Mouse (Mus musculus) forebrain, embryonic 11.5 days (tissue): ENCODE results near the gene Mrpl28. TPM values are rescaled to one million over a fixed set of nuclear protein-coding genes. Genes with fewer than 3 reads are reported as not detected.

Experiments
- ATAC-seq: fragments of 200-750 bp; cut with Nextera tagmentation; replicated peaks from 2 replicates; pipeline ENCODE4 v1.8.0; 2017; ENCODE audit warnings: moderate TSS enrichment; ENCODE audit not compliant: low FRiP score
- DNase-seq: peaks from one replicate; pipeline ENCODE4 v3.0.0-alpha.2; 2017; ENCODE audit warnings: low spot score
- H3K27ac ChIP-seq: fragments of 300-500 bp; sonication (generic); 2 replicates; pipeline ENCODE4 v1.5.1; 2014; ENCODE audit warnings: low read depth, low read length
- H3K27me3 ChIP-seq: fragments of 300-500 bp; sonication (generic); 2 replicates; pipeline ENCODE4 v1.6.1; 2014; ENCODE audit warnings: mild to moderate bottlenecking, low read length, mixed read lengths; ENCODE audit not compliant: control insufficient read depth, insufficient read depth
- H3K36me3 ChIP-seq: fragments of 300-500 bp; sonication (generic); 2 replicates; pipeline ENCODE4 v1.6.1; 2014; ENCODE audit warnings: mild to moderate bottlenecking, low read length, moderate library complexity, mixed read lengths; ENCODE audit not compliant: control insufficient read depth, insufficient read depth
- H3K4me1 ChIP-seq: fragments of 300-500 bp; sonication (generic); replicated peaks from 2 replicates; pipeline ENCODE4 v1.6.1; 2014; ENCODE audit warnings: low read length, mixed read lengths; ENCODE audit not compliant: control insufficient read depth, insufficient read depth
- H3K4me2 ChIP-seq: fragments of 300-500 bp; sonication (generic); 2 replicates; pipeline ENCODE4 v1.6.1; 2014; ENCODE audit warnings: low read depth, mild to moderate bottlenecking, low read length, moderate library complexity, mixed read lengths; ENCODE audit not compliant: severe bottlenecking
- H3K4me3 ChIP-seq: fragments of 300-500 bp; sonication (generic); 2 replicates; pipeline ENCODE4 v1.5.1; 2014; ENCODE audit warnings: low read depth, low read length
- H3K9ac ChIP-seq: fragments of 300-500 bp; sonication (generic); 2 replicates; pipeline ENCODE4 v1.6.1; 2014; ENCODE audit warnings: low read length
- H3K9me3 ChIP-seq: fragments of 300-500 bp; sonication (generic); 2 replicates; pipeline ENCODE4 v1.6.1; 2016; ENCODE audit warnings: low read length, mixed read lengths; ENCODE audit not compliant: control insufficient read depth
- WGBS: fragments of 180-500 bp; shearing (Covaris S2); extraction: QIAGEN DNeasy Blood & Tissue Kit; methylation state at CpG from one replicate; pipeline ENCODE4 v1.1.7; 2014; 5-methylcytosine and 5-hydroxymethylcytosine counted together
- polyA plus RNA-seq: library from polyadenylated mRNA; unstranded; fragments of >200 nt; fragmentation: Nextera tagmentation; extraction: Ambion mirVana; gene quantifications from 2 replicates; pipeline ENCODE4 v1.2.1, GENCODE M21; 2014

Mrpl28 gene
- 273 and 285 TPM in 2 replicates for polyA plus RNA-seq

DNA sequence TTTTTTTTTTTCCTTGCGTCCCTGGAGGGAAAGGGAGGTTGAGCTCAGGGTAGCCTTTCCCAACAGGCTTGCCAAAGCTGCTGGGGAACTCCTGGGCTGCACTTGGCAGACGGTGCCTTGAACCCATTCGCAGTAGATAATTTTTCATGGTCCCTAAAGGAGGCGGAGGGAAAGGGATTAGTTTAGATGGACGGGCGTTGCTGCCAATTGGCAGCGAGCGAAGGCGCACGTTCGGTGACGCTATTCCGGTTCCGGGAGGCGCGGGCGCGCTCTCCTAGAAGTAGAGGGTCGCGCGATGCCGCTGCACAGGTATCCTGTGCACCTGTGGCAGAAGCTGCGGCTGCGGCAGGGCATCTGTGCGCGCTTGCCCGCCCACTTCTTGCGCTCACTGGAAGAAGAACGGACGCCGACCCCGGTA lies at the start of gene Mrpl28:
TSS of gene Mrpl28 (plus strand) at position 234 of the 418 bp plus-strand sequence.
- Histone ChIP-seq H3K9ac (peak within 1 kb of the TSS; percentile 73), H3K4me2 (peak within 1 kb of the TSS; percentile 67), H3K4me1 (peaks cover 7% of the 10 kb centered on the region), H3K9me3 (no peaks in the 10 kb centered on the region), H3K27ac (no peak within 1 kb of the TSS), H3K36me3 (peaks cover 4% of the 10 kb centered on the region; the same call in 1 of the 2 replicates), H3K4me3 (peak within 1 kb of the TSS; percentile 79), H3K27me3 (no peaks in the 10 kb centered on the region)
- ATAC-seq (peak; percentile 90), DNase-seq (peak; percentile 94)
- WGBS = under 1% methylated on average over 32 of the region's 32 CpGs

DNA sequence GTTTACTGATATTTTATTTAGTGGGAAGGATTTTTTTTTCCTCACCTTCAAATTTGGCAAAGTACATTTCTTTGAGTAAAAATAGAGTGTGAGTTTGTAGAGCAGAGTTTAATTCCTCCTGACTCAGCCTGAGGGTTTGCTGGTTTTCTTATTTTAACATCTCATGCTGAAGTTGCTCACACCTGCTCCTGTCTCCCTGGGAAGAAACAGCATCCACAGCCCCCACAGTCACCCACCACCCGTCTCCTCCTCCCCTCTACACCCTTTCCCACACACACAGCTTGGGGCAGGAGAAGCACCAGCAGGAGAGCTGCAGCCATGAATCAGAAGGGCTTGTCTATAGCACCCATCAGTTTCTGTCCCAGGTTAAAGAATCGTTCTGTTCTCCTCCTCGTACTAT lies 48.1 kb upstream of the Mrpl28 start:
- H3K9ac ChIP-seq = no peak overlapping the region
- ATAC-seq (no peak), DNase-seq (no peak)
- no peak overlapping the region for H3K4me2 ChIP-seq
- WGBS = 79% methylated on average over 3 of the region's 3 CpGs
- H3K36me3 ChIP-seq = no peaks in the 10 kb centered on the region
- H3K4me3 ChIP-seq = no peak overlapping the region
- H3K4me1 ChIP-seq = no peaks in the 10 kb centered on the region
- no peaks in the 10 kb centered on the region for H3K9me3 ChIP-seq
- H3K27me3 ChIP-seq = no peaks in the 10 kb centered on the region; the same call in 1 of the 2 replicates
- no peak overlapping the region for H3K27ac ChIP-seq

DNA sequence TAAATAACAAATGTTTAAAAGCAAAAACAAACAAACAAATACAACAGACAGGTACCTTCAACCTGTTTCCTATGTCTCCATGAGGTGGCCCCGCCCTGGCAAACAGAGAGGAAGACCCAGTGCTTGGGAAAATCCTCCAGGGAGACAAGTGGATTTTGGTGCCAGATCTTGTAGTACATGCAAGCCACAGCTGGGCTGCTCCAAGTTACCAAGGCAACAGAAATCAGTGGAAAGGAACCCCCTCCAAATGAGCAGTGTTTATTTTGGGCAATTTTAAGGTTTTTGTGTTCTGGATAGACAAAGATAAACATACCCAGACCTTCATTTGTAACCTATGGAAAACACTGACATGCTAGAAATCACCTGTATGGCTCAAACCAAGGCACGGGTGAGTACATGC lies 44.4 kb upstream of the Mrpl28 start:
- Histone ChIP-seq H3K36me3 (no peaks in the 10 kb centered on the region), H3K4me2 (no peak overlapping the region), H3K27ac (no peak overlapping the region), H3K4me3 (no peak overlapping the region), H3K9ac (no peak overlapping the region), H3K27me3 (no peaks in the 10 kb centered on the region), H3K4me1 (no peaks in the 10 kb centered on the region), H3K9me3 (no peaks in the 10 kb centered on the region)
- ATAC-seq = no peak
- WGBS = 78% methylated on average over 2 of the region's 2 CpGs
- DNase-seq = no peak

DNA sequence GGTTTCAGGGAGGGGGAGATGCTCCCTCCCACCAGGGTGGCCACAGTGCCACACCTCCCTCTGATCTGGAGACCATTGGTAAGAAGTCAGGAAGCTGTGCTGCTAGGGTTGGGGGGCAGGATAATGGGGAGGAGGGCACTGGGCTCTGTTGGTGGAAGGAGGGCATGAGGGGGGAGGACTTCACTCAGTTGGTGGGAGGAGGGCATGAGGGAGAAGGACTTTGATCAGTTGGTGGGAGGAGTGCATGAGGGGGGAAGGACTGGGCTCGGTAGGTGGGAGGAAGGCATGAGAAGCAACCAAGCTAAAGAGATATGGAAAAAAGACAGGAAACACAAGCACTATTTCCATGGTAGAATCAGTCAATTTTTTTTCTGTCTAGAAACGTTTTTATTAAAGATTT lies 42.4 kb upstream of the Mrpl28 start:
- 42% methylated on average over 2 of the region's 2 CpGs for WGBS
- H3K9me3 ChIP-seq = no peaks in the 10 kb centered on the region
- no peaks in the 10 kb centered on the region for H3K4me1 ChIP-seq
- ATAC-seq (no peak), DNase-seq (no peak)
- no peaks in the 10 kb centered on the region for H3K36me3 ChIP-seq
- H3K4me2 ChIP-seq = no peak overlapping the region
- no peaks in the 10 kb centered on the region for H3K27me3 ChIP-seq
- no peak overlapping the region for H3K27ac ChIP-seq
- H3K4me3 ChIP-seq = no peak overlapping the region
- no peak overlapping the region for H3K9ac ChIP-seq

DNA sequence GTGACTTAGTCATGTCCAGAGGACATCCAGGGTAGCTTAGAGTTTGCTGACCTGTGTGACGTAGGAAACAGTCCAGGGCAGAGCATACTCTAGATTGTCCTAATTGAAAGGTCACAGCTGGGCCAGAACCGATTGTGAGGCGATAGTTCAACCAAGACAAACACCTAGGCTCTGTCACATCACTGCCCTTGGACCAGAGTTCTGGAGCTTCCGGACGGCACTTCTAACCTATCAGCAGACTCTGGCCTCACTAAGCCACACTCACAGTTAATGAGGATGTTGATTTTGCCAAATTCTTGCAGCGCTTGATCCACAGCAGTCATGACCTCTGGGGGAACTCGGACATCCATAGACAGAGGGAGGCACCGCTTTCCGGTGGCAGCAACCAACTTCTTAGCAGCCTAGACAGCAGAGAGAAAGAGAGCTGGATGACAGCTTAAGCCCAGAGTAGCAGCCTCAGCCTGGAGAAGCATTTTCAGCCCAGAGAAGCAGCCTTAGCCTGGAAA lies 36.2 kb upstream of the Mrpl28 start:
- 92% methylated on average over 9 of the region's 9 CpGs for WGBS
- no peaks in the 10 kb centered on the region; the same call in 1 of the 2 replicates for H3K9me3 ChIP-seq
- H3K4me2 ChIP-seq = no peak overlapping the region
- H3K4me1 ChIP-seq = 0 out of 2 replicates have a peak, but pooled peaks cover 2% of the 10 kb centered on the region
- H3K27ac ChIP-seq = no peak overlapping the region
- ATAC-seq (no peak), DNase-seq (no peak)
- H3K9ac ChIP-seq = no peak overlapping the region
- H3K27me3 ChIP-seq = no peaks in the 10 kb centered on the region
- H3K36me3 ChIP-seq = no peaks in the 10 kb centered on the region; the same call in 1 of the 2 replicates
- H3K4me3 ChIP-seq = no peak overlapping the region

DNA sequence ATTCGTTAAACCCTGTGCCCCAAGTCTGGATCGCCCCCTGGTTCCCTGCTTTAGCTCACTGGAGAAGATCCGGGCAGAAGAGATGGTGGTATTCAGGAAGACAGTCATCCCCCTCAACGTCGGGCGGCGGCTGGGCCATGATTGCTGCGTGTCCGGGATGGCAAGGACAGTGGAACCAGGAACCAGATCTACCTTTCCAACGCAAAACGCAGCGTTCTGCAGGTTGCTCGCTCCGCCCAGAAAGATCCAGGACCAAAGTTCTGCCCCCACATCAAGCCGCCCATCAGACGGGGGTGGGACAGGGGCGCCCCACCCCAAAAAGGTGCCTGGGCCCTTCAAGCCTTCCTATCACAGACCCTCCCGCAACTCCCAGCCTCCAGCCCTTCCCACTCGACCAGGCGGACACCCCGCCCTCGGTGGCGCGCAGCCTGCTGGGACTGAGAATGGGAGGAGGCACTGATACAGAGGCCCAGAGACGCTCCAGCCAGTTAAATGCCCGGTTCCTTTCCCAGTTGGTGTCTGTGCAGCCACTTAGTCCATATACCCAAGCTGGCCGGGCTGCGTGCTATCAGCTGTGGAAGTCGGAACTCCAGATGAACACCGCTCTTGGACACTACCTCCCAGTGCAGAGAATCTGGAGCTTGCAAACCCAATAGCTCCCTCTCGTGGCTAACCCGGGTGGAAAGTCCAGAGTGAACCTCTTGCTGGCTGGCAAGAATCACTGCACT lies 33.2 kb upstream of the Mrpl28 start, which contains the start of gene Decr2:
TSS of gene Decr2 (minus strand) at position 433 of the 728 bp plus-strand sequence.
- Histone ChIP-seq H3K27ac (no peak within 1 kb of the TSS), H3K4me1 (0 out of 2 replicates have a peak, but pooled peaks cover 4% of the 10 kb centered on the region), H3K9ac (peak within 1 kb of the TSS; percentile 70), H3K27me3 (no peaks in the 10 kb centered on the region), H3K36me3 (no peaks in the 10 kb centered on the region; the same call in 1 of the 2 replicates), H3K9me3 (no peaks in the 10 kb centered on the region; the same call in 1 of the 2 replicates), H3K4me2 (peak within 1 kb of the TSS; percentile 88), H3K4me3 (peak within 1 kb of the TSS; percentile 43)
- peak; percentile 92 for DNase-seq
- 3% methylated on average over 32 of the region's 32 CpGs for WGBS
- ATAC-seq = peak; percentile 87; the same call in 1 of the 2 replicates

DNA sequence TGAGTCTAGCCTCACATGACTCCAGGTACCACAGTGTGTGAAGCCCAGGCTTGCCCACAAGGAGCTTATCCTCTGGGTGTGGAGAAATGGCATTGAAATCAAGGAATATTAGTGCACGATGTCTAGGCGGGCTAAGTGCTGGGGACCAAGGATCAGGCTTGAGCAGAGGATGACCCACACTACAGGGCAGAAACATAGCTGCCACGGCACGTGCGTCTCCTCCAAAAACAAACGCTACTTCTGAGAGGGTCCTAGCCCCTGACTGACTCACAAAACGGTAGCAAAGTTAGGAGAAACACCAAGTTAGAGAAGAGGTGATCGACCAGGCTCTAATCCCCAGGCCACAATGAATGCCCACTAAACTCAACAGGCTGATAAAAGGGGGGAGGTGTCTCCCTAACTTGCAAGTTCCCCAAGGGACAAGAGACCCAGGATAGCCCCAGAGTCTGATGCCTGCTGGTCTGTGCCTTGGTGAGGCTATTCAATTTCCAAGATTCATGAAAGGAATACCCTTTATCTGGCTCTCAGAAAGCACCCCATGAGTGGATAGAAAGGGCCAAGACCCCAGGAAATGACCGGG lies 28.7 kb upstream of the Mrpl28 start:
- Histone ChIP-seq H3K4me2 (peak overlapping the region; percentile 71), H3K36me3 (no peaks in the 10 kb centered on the region; the same call in 1 of the 2 replicates), H3K4me1 (peaks cover 8% of the 10 kb centered on the region; the same call in 1 of the 2 replicates), H3K27me3 (no peaks in the 10 kb centered on the region), H3K9ac (peak overlapping the region; percentile 91), H3K9me3 (no peaks in the 10 kb centered on the region; the same call in 1 of the 2 replicates), H3K27ac (peak overlapping the region; percentile 70; the same call in 1 of the 2 replicates), H3K4me3 (peak overlapping the region; percentile 61)
- DNase-seq = no peak
- 31% methylated on average over 9 of the region's 9 CpGs for WGBS
- ATAC-seq = peak; percentile 8; the same call in 1 of the 2 replicates

DNA sequence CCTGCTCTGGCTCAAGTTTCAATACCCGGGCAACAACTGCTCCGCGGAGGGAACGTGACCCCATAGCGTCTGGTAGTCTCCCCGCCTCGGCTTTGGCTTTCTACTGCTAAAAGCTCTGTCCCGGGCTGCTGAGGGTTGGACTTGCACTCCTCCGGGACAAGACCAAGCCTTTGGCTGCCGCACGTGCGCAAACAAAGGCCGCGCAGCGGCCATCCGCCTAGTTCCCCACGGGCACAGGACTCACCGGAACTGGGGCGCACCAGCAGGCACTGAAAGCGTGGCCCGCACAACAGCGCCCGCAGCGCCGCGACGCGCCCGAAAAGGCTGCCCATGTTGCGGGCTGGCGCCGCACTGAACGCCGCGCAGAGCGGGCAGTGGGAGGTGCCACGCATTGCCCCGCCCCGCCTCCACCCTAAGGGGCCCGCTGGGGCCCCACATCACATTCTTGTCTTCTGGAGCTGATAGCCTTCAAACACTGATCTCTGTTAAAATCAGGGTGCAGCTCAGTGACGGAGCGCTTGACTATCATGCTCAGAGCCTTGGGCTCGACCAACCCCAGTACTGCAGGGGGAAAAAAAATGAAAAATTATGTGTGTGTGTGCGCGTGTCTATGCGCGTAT lies 28.1 kb upstream of the Mrpl28 start, which contains the start of gene Nme4:
TSS of gene Nme4 (minus strand) at position 482 of the 620 bp plus-strand sequence.
- no peaks in the 10 kb centered on the region; the same call in 1 of the 2 replicates for H3K9me3 ChIP-seq
- peak within 1 kb of the TSS; percentile 61 for H3K4me3 ChIP-seq
- DNase-seq (peak; percentile 83), ATAC-seq (peak; percentile 77)
- H3K4me2 ChIP-seq = peak within 1 kb of the TSS; percentile 71
- H3K27ac ChIP-seq = peak within 1 kb of the TSS; percentile 70
- 4% methylated on average over 47 of the region's 47 CpGs for WGBS
- H3K36me3 ChIP-seq = no peaks in the 10 kb centered on the region; the same call in 1 of the 2 replicates
- peak within 1 kb of the TSS; percentile 91 for H3K9ac ChIP-seq
- H3K27me3 ChIP-seq = no peaks in the 10 kb centered on the region
- peaks cover 6% of the 10 kb centered on the region; the same call in 1 of the 2 replicates for H3K4me1 ChIP-seq
